ENCODE assay signal across 8 mouse cellular contexts in the genomic region with DNA sequence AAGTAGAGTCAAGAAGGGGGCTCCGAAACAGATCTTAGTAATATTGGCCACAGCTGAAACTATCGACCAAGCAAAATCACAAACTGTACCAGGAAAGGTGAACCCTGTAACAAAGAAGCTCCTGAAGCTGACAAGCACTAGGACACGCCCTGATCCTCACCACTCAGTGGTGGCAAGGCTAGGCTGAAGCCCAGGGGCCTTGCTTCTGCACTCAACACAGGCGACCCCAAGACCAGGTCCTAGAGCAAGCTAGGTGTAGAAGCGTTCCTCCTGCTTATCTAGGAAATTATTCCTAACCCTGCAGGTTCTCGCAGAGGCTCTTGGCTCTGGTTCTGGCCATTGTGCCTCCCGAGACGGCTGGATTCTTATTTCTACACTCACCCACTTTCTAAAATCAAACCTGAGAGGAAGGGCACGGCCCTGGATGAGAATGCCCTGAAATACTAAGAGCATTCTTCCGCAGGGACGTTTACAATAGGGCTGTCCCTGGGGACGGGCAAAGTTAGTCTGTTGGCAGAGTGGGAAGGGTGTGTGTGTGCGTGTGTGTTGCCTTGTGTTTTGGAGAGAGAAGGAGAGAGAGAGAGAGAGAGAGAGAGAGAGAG. TPM values are rescaled to one million over a fixed set of nuclear protein-coding genes. Genes with fewer than 3 reads are reported as not detected.
DNase-seq lines count a peak whose midpoint lies in the region; ATAC-seq and TF ChIP-seq lines count a peak whose summit lies in the region.

No protein-coding gene starts in this region.

- H3K9ac ChIP-seq in heart, embryonic 14.5 days (ENCODE audit: low read length): peak overlapping the region; percentile 83
- H3K9ac ChIP-seq in limb, embryonic 14.5 days (ENCODE audit: low read depth, low read length, severe bottlenecking): peak overlapping the region; percentile 86

- H3K9me3 ChIP-seq in heart, embryonic 14.5 days (ENCODE audit: control insufficient read depth, low read length): no peaks in the 10 kb centered on the region
- H3K9me3 ChIP-seq in limb, embryonic 14.5 days (ENCODE audit: control insufficient read depth, low read length): no peaks in the 10 kb centered on the region

- peak; percentile 95 for DNase-seq in heart, adult 11 months
- no peak for DNase-seq in heart, adult 8-10 months (ENCODE audit: low spot score)
- DNase-seq in brain, embryonic 14.5 days (ENCODE audit: low read depth): peak; percentile 41
- peak; percentile 49 for DNase-seq in limb, embryonic 14.5 days (ENCODE audit: low spot score)
- peak; percentile 26 for DNase-seq in neural tube, embryonic 10.5 days (ENCODE audit: extremely low spot score, low spot score)
- no peak for DNase-seq in left cerebral cortex, adult 9 months (ENCODE audit: low spot score in 2 of 2)
- DNase-seq in cerebellum, adult 8-10 months: no peak

- ATAC-seq in heart, embryonic 14.5 days (ENCODE audit: insufficient number of reproducible peaks, insufficient read depth, low FRiP score, low read depth): no peak
- 0 out of 2 replicates have a peak, but pooled peaks have one; percentile 8 for ATAC-seq in limb, embryonic 14.5 days (ENCODE audit: low FRiP score, low read depth)

- H3K4me1 ChIP-seq in heart, embryonic 14.5 days (ENCODE audit: control insufficient read depth in 2 of 2, insufficient read depth in 2 of 2, low read length in 2 of 2): peaks cover 7 to 30% of the 10 kb centered on the region in 2 experiments; a peak in 3 of 4 replicates
- H3K4me1 ChIP-seq in limb, embryonic 14.5 days (ENCODE audit: control insufficient read depth, insufficient read depth, low read length): peaks cover 33% of the 10 kb centered on the region

- 14% methylated on average over 13 of the region's 13 CpGs for whole genome bisulfite sequencing in heart, embryonic 14.5 days
- 19% methylated on average over 13 of the region's 13 CpGs for WGBS in limb, embryonic 14.5 days

- no peak for TF ChIP-seq POLR2A in brain, embryonic 14.5 days (IDR thresholded peaks at IDR 0.05; ENCODE audit: borderline replicate concordance, extremely low read depth, insufficient read depth, insufficient read length, poor library complexity, severe bottlenecking)
- no peak for TF ChIP-seq POLR2A in limb, embryonic 14.5 days (IDR thresholded peaks at IDR 0.05; ENCODE audit: borderline replicate concordance, extremely low read depth, insufficient read depth, insufficient read length)

- H3K4me2 ChIP-seq in heart, embryonic 14.5 days (ENCODE audit: low read length): peak overlapping the region; percentile 90
- H3K4me2 ChIP-seq in limb, embryonic 14.5 days (replicated peaks; ENCODE audit: low read depth, low read length, severe bottlenecking): peak overlapping the region; percentile 74

- H3K27me3 ChIP-seq in heart, embryonic 14.5 days (ENCODE audit: control insufficient read depth, insufficient read depth, low read length): no peaks in the 10 kb centered on the region
- no peaks in the 10 kb centered on the region for H3K27me3 ChIP-seq in limb, embryonic 14.5 days (ENCODE audit: control insufficient read depth, insufficient read depth, low read length)

- no peak for TF ChIP-seq CTCF in brain, embryonic 14.5 days (IDR thresholded peaks at IDR 0.05; ENCODE audit: borderline replicate concordance, extremely low read depth, insufficient read depth, insufficient read length)

- 0 out of 2 replicates have a peak, but pooled peaks cover 3% of the 10 kb centered on the region for H3K36me3 ChIP-seq in heart, embryonic 14.5 days (ENCODE audit: control insufficient read depth, insufficient read depth, low read length)
- no peaks in the 10 kb centered on the region for H3K36me3 ChIP-seq in limb, embryonic 14.5 days (ENCODE audit: control insufficient read depth, insufficient read depth, low read length)

- H3K4me3 ChIP-seq in heart, embryonic 14.5 days (ENCODE audit: control insufficient read depth in 1 of 2, insufficient read depth in 1 of 2, low read depth in 1 of 2, low read length in 2 of 2): peak overlapping the region; percentile 72 to 84
- H3K4me3 ChIP-seq in limb, embryonic 14.5 days (replicated peaks; ENCODE audit: low read length): peak overlapping the region; percentile 66

- peak overlapping the region; percentile 31 to 82 for H3K27ac ChIP-seq in heart, embryonic 14.5 days (replicated peaks in 1 of 2; ENCODE audit: control insufficient read depth in 1 of 2, insufficient read depth in 1 of 2, low read depth in 2 of 2, low read length in 2 of 2)
- peak overlapping the region; percentile 67 for H3K27ac ChIP-seq in limb, embryonic 14.5 days (replicated peaks; ENCODE audit: low read depth, low read length)

RNA-seq across cellular contexts. Expression of a gene that starts 0.4 kb away (rescaled TPM):
- total RNA-seq in heart, adult 8-10 months (2022): 10 to 100 TPM; 50.9 to 79.4 (median 56.8) TPM
- 58.6 and 70.5 TPM in 2 replicates for polyA plus RNA-seq in brain, embryonic 14.5 days (2012; rRNA removed)
- polyA plus RNA-seq in heart, embryonic 14.5 days (2014; fragmentation: Nextera tagmentation; extraction: Ambion mirVana): 211 and 238 TPM in 2 replicates
- 208 and 328 TPM in 2 replicates for polyA plus RNA-seq in limb, embryonic 14.5 days (2012; rRNA removed)
- 625 and 691 TPM in 2 replicates for polyA plus RNA-seq in limb, embryonic 14.5 days (2014; fragmentation: Nextera tagmentation; extraction: Ambion mirVana)

RNA-seq across cellular contexts. Expression of a gene that starts 34.2 kb away (rescaled TPM):
- 10 to 100 TPM; 59.3 to 66.7 (median 61.4) TPM for total RNA-seq in heart, adult 8-10 months (2022)
- 49.1 and 111 TPM in 2 replicates for polyA plus RNA-seq in brain, embryonic 14.5 days (2012; rRNA removed)
- polyA plus RNA-seq in heart, embryonic 14.5 days (2014; fragmentation: Nextera tagmentation; extraction: Ambion mirVana): 880 and 961 TPM in 2 replicates
- 477 and 638 TPM in 2 replicates for polyA plus RNA-seq in limb, embryonic 14.5 days (2012; rRNA removed)
- polyA plus RNA-seq in limb, embryonic 14.5 days (2014; fragmentation: Nextera tagmentation; extraction: Ambion mirVana): 1,786 and 1,916 TPM in 2 replicates

Comparison
In these comparisons a context has a peak if more than half of its experiments do, and no peak if none do; other contexts are left out.
1. DNase-seq: peak in heart, adult 11 months (single experiment), brain, embryonic 14.5 days (single experiment), limb, embryonic 14.5 days (single experiment) and neural tube, embryonic 10.5 days (single experiment); none in heart, adult 8-10 months (single experiment), left cerebral cortex, adult 9 months (0 of 2) and cerebellum, adult 8-10 months (single experiment).